Mouse (Mus musculus) liver, adult 2 months (tissue): ENCODE measurements at regions not wholly inside any gene's neighbourhood (a gene's known extent, or its start where the extent isn't known, plus 50 kb on each side); places are given as distances from the start of the nearest gene placed in this dataset.

Source experiments
- CTCF ChIP-seq: fragments of 200-500 bp; IDR thresholded peaks from 2 replicates; pipeline ENCODE4 v1.5.1; 2011; ENCODE audit warnings: low read depth, low read length, control low read depth
- POLR2A ChIP-seq: fragments of 200-500 bp; IDR thresholded peaks from 2 replicates; pipeline ENCODE4 v1.6.1; 2011; ENCODE audit warnings: low read length, control low read depth; ENCODE audit not compliant: insufficient read depth; ENCODE audit errors: extremely low read depth

DNA sequence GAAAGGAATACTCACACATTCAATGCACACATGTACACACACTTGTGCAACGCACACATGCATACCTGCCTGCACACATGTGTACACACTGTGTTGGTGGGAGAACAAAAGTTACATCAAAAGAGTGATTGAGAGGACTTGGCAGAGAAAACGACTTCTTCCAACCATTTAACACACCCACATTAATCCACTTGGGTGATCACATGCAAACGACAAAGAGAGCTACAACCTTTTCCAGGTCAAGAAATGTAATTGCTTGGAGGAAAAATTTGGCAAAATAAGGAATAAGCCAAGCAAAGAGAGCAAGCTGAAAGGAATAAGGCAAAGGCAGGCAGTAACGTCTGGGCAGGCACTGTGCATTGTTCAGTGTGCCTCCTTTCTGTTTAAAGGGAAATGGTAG lies 67.3 kb downstream of the C1d start:
- TF ChIP-seq POLR2A (no peak), CTCF (no peak)
